Mouse (Mus musculus) heart, embryonic 13.5 days (tissue): ENCODE measurements around the gene Tln2. TPM values are rescaled to one million over a fixed set of nuclear protein-coding genes. Genes with fewer than 3 reads are reported as not detected.
A peak's percentile ranks its signal among the peaks of the same experiment; 100 is the strongest.

ENCODE experiments used
- ATAC-seq: fragments of 200-750 bp; cut with Nextera tagmentation; 2 replicates; pipeline ENCODE4 v1.8.0; 2017; ENCODE audit warnings: moderate TSS enrichment; ENCODE audit not compliant: insufficient number of reproducible peaks, low FRiP score, low TSS enrichment; ENCODE audit errors: extremely low read depth
- H3K27ac ChIP-seq: fragments of 300-500 bp; sonication (generic); replicated peaks from 2 replicates; pipeline ENCODE4 v1.5.1; 2015; ENCODE audit warnings: moderate library complexity, mild to moderate bottlenecking, inconsistent platforms
- H3K27me3 ChIP-seq: fragments of 300-500 bp; sonication (generic); replicated peaks from 2 replicates; pipeline ENCODE4 v1.6.1; 2015; ENCODE audit warnings: mild to moderate bottlenecking, inconsistent platforms
- H3K36me3 ChIP-seq: fragments of 300-500 bp; sonication (generic); 2 replicates; pipeline ENCODE4 v1.6.1; 2015; ENCODE audit warnings: mild to moderate bottlenecking, inconsistent platforms
- H3K4me1 ChIP-seq: fragments of 300-500 bp; sonication (generic); 2 replicates; pipeline ENCODE4 v1.6.1; 2015; ENCODE audit warnings: inconsistent platforms
- H3K4me2 ChIP-seq: fragments of 300-500 bp; sonication (generic); 2 replicates; pipeline ENCODE4 v1.6.1; 2015; ENCODE audit warnings: inconsistent platforms, mild to moderate bottlenecking, moderate library complexity
- H3K4me3 ChIP-seq: fragments of 300-500 bp; sonication (generic); 2 replicates; pipeline ENCODE4 v1.5.1; 2015; ENCODE audit warnings: moderate library complexity, mild to moderate bottlenecking, inconsistent platforms
- H3K9ac ChIP-seq: fragments of 300-500 bp; sonication (generic); 2 replicates; pipeline ENCODE4 v1.6.1; 2015; ENCODE audit warnings: inconsistent platforms, mild to moderate bottlenecking, moderate library complexity
- H3K9me3 ChIP-seq: fragments of 300-500 bp; sonication (generic); 2 replicates; pipeline ENCODE4 v1.6.1; 2016; ENCODE audit warnings: inconsistent platforms
- whole genome bisulfite sequencing: fragments of 180-500 bp; shearing (Covaris S2); methylation state at CpG from one replicate; pipeline ENCODE4 v1.1.7; 2015; ENCODE audit warnings: mixed read lengths; 5-methylcytosine and 5-hydroxymethylcytosine counted together
- polyA plus RNA-seq: library from polyadenylated mRNA; unstranded; fragments of >200 nt; fragmentation: Nextera tagmentation; extraction: Ambion mirVana; gene quantifications from 2 replicates; pipeline ENCODE4 v1.2.1, GENCODE M21; 2015

Gene Tln2
- polyA plus RNA-seq, 1 experiment from 2014 or later: 55.3 TPM

- H3K9me3 ChIP-seq: no peaks in the 10 kb centered on the region
- H3K36me3 ChIP-seq: peaks cover 35% of the 10 kb centered on the region
- no peak for ATAC-seq
- 30% methylated on average over 7 of the region's 7 CpGs for WGBS
- no peaks in the 10 kb centered on the region for H3K27me3 ChIP-seq
- peak overlapping the region; percentile 86 for H3K27ac ChIP-seq
- H3K4me1 ChIP-seq: peaks cover 63% of the 10 kb centered on the region
- H3K4me2 ChIP-seq: 0 out of 2 replicates have a peak overlapping the region, but pooled peaks have one; percentile 18
- no peak overlapping the region for H3K4me3 ChIP-seq
- H3K9ac ChIP-seq: no peak overlapping the region
Observed at GRCm38 (mm10) chr9:67270734-67271133, 288.8 kb downstream of the Tln2 start.

GRCm38 (mm10) chr9:67270061-67270595 lies 289.4 kb downstream of the Tln2 start:
- Histone ChIP-seq H3K27ac (peak overlapping the region; percentile 86), H3K27me3 (no peaks in the 10 kb centered on the region), H3K4me2 (no peak overlapping the region), H3K9ac (peak overlapping the region; percentile 6; the same call in 1 of the 2 replicates), H3K36me3 (peaks cover 29% of the 10 kb centered on the region), H3K4me3 (no peak overlapping the region), H3K4me1 (peaks cover 69% of the 10 kb centered on the region), H3K9me3 (no peaks in the 10 kb centered on the region)
- WGBS: 52% methylated on average over 7 of the region's 7 CpGs
- ATAC-seq: no peak; the same call in 1 of the 2 replicates

- Histone ChIP-seq H3K36me3 (peaks cover 18% of the 10 kb centered on the region), H3K9me3 (no peaks in the 10 kb centered on the region), H3K27ac (peak overlapping the region; percentile 86; the same call in 1 of the 2 replicates), H3K4me2 (no peak overlapping the region), H3K9ac (peak overlapping the region; percentile 15; the same call in 1 of the 2 replicates), H3K4me1 (peaks cover 93% of the 10 kb centered on the region), H3K4me3 (no peak overlapping the region), H3K27me3 (no peaks in the 10 kb centered on the region)
- ATAC-seq: no peak
- 69% methylated on average over 8 of the region's 8 CpGs for WGBS
Observed at GRCm38 (mm10) chr9:67267276-67267990, 292.1 kb downstream of the Tln2 start.

- 71% methylated on average over 11 of the region's 11 CpGs for WGBS
- H3K27ac ChIP-seq: peak overlapping the region; percentile 76
- no peaks in the 10 kb centered on the region for H3K9me3 ChIP-seq
- no peak overlapping the region for H3K4me2 ChIP-seq
- no peaks in the 10 kb centered on the region for H3K27me3 ChIP-seq
- no peak overlapping the region for H3K4me3 ChIP-seq
- no peak for ATAC-seq
- peaks cover 96% of the 10 kb centered on the region for H3K4me1 ChIP-seq
- peaks cover 15% of the 10 kb centered on the region; the same call in 1 of the 2 replicates for H3K36me3 ChIP-seq
- peak overlapping the region; percentile 37; the same call in 1 of the 2 replicates for H3K9ac ChIP-seq
Observed at GRCm38 (mm10) chr9:67265513-67265912, 294.0 kb downstream of the Tln2 start.

GRCm38 (mm10) chr9:67264896-67265295 lies 294.6 kb downstream of the Tln2 start:
- WGBS: 32% methylated on average over 2 of the region's 2 CpGs
- Histone ChIP-seq H3K27me3 (no peaks in the 10 kb centered on the region), H3K4me2 (no peak overlapping the region), H3K36me3 (peaks cover 15% of the 10 kb centered on the region; the same call in 1 of the 2 replicates), H3K9me3 (no peaks in the 10 kb centered on the region), H3K4me3 (no peak overlapping the region), H3K9ac (no peak overlapping the region), H3K27ac (peak overlapping the region; percentile 76), H3K4me1 (peaks cover 95% of the 10 kb centered on the region)
- ATAC-seq: no peak

GRCm38 (mm10) chr9:67260835-67261599 lies 298.5 kb downstream of the Tln2 start:
- Histone ChIP-seq H3K36me3 (peaks cover 53% of the 10 kb centered on the region), H3K27ac (peak overlapping the region; percentile 73), H3K9ac (peak overlapping the region; percentile 52), H3K27me3 (no peaks in the 10 kb centered on the region), H3K4me3 (peak overlapping the region; percentile 14; the same call in 1 of the 2 replicates), H3K4me1 (peaks cover 57% of the 10 kb centered on the region), H3K4me2 (peak overlapping the region; percentile 31), H3K9me3 (no peaks in the 10 kb centered on the region)
- no peak for ATAC-seq
- 34% methylated on average over 13 of the region's 13 CpGs for WGBS

- ATAC-seq: no peak
- 35% methylated on average over 2 of the region's 2 CpGs for WGBS
Observed at GRCm38 (mm10) chr9:67250141-67250540, 309.4 kb downstream of the Tln2 start.

GRCm38 (mm10) chr9:67247365-67247950 lies 312.0 kb downstream of the Tln2 start:
- Histone ChIP-seq H3K27me3 (no peaks in the 10 kb centered on the region), H3K27ac (peak overlapping the region; percentile 62), H3K9ac (no peak overlapping the region), H3K9me3 (peaks cover 3% of the 10 kb centered on the region; the same call in 1 of the 2 replicates), H3K4me2 (no peak overlapping the region), H3K36me3 (peaks cover 39% of the 10 kb centered on the region), H3K4me3 (no peak overlapping the region), H3K4me1 (peaks cover 42% of the 10 kb centered on the region)
- no peak for ATAC-seq
- WGBS: 68% methylated on average over 10 of the region's 10 CpGs

More at GRCm38 (mm10) chr9:67250141-67250540, 309.4 kb downstream of the Tln2 start:
- no peak overlapping the region for H3K9ac ChIP-seq
- peak overlapping the region; percentile 74 for H3K27ac ChIP-seq
- H3K27me3 ChIP-seq: no peaks in the 10 kb centered on the region
- no peak overlapping the region for H3K4me3 ChIP-seq
- H3K4me1 ChIP-seq: peaks cover 44% of the 10 kb centered on the region
- peaks cover 57% of the 10 kb centered on the region for H3K36me3 ChIP-seq
- H3K9me3 ChIP-seq: peaks cover 2% of the 10 kb centered on the region; the same call in 1 of the 2 replicates
- H3K4me2 ChIP-seq: no peak overlapping the region

- H3K27me3 ChIP-seq: no peaks in the 10 kb centered on the region
- no peak overlapping the region for H3K27ac ChIP-seq
- peaks cover 3% of the 10 kb centered on the region; the same call in 1 of the 2 replicates for H3K9me3 ChIP-seq
- 91% methylated on average over 2 of the region's 2 CpGs for WGBS
- no peak overlapping the region for H3K4me3 ChIP-seq
- peaks cover 61% of the 10 kb centered on the region for H3K36me3 ChIP-seq
- ATAC-seq: no peak
- H3K4me2 ChIP-seq: no peak overlapping the region
- H3K9ac ChIP-seq: no peak overlapping the region
- peaks cover 22% of the 10 kb centered on the region for H3K4me1 ChIP-seq
Observed at GRCm38 (mm10) chr9:67245265-67245664, 314.2 kb downstream of the Tln2 start.

GRCm38 (mm10) chr9:67241683-67242082 lies 317.8 kb downstream of the Tln2 start:
- Histone ChIP-seq H3K9me3 (peaks cover 3% of the 10 kb centered on the region; the same call in 1 of the 2 replicates), H3K4me2 (no peak overlapping the region), H3K4me1 (no peaks in the 10 kb centered on the region), H3K4me3 (no peak overlapping the region), H3K36me3 (peaks cover 68% of the 10 kb centered on the region), H3K9ac (no peak overlapping the region), H3K27ac (no peak overlapping the region), H3K27me3 (no peaks in the 10 kb centered on the region)
- 79% methylated on average over 5 of the region's 5 CpGs for WGBS
- no peak for ATAC-seq

- Histone ChIP-seq H3K4me1 (peaks cover 5% of the 10 kb centered on the region; the same call in 1 of the 2 replicates), H3K27me3 (no peaks in the 10 kb centered on the region), H3K4me3 (no peak overlapping the region), H3K9ac (no peak overlapping the region), H3K27ac (no peak overlapping the region), H3K36me3 (peaks cover 61% of the 10 kb centered on the region), H3K4me2 (no peak overlapping the region), H3K9me3 (peaks cover 3% of the 10 kb centered on the region; the same call in 1 of the 2 replicates)
- WGBS: 79% methylated on average over 9 of the region's 9 CpGs
- ATAC-seq: no peak
Observed at GRCm38 (mm10) chr9:67240456-67240855, 319.0 kb downstream of the Tln2 start.
